Mouse (Mus musculus): ENCODE data around the gene Hpse.

Gene Hpse

DNA sequence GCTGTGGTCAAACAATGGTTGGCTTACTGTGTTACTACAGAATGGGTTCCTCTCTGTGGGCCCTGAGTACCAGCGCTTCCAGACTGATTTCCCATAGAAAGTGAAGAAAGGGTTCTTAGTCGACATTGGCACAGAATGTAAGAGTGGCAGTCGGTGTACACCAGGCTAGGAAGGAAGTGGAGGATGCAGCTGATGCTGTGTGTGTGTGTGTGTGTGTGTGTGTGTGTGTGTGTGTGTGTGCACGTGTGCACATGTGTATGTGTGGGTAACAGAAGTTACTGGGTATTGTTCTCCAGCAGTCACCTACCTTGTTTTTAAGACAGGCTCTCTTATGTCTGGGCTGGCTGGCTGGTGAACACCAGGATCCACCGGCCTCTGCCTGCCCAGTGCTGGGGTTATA, 77.2 kb downstream of the Hpse start:
- no peak for DNase-seq (ENCODE audit: low read depth, low spot score)

DNA sequence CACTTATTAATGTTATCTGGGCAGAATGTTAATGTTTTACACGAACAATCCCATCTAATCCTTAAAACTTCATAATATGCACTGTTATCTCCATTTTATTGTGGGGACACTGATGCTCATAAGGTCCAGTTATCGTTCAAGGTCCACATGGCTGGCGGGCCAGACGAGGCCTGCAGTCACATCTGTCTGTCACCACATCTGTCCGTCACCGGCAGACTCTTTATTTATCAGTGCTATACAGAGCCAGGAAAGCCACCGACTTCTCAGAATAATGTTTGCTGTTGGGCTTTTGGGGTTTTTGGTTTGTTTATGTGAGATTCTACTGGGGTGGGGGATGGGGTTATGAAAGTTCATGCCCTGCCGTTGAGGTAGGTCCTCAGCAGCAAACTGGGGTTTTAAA, 81.0 kb downstream of the Hpse start:
- no peak for DNase-seq (ENCODE audit: low read depth, low spot score)

DNA sequence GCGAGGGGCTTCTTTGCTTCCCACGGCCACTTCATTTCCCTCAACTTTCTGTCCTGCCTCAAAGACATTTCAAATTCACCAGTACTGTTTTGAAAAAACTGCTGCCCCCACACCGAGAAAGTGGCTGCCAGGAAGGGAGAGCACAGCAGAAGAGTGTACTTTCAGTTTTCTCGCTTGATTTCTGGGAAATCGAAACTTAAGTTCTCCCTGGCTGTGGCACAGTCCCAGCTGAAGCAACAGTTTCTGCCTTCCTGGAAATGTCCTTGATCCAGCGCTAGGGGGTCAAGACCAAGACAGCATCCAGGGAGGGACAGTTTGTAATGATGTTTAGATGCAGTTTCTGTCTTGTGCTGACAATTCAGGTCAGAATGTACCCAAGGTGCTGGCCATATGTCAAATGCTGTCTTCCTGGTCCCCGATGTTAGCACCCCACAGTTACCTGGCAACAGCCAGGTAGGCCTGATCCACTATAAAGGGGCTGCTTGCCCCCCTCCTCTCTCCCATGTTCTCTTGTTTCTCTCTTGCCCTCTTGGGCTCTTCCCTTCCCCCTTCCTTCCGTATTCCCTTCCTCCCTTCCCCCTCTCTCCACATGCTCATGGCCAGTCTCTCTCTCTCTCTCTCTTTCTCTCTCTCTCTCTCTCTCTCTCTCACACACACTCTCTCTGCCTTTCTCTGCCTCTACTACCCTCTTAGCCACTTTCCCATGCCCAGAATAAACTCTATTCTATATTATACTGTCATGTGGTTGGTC, 82.5 kb downstream of the Hpse start:
- no peak for DNase-seq (ENCODE audit: low read depth, low spot score)

DNA sequence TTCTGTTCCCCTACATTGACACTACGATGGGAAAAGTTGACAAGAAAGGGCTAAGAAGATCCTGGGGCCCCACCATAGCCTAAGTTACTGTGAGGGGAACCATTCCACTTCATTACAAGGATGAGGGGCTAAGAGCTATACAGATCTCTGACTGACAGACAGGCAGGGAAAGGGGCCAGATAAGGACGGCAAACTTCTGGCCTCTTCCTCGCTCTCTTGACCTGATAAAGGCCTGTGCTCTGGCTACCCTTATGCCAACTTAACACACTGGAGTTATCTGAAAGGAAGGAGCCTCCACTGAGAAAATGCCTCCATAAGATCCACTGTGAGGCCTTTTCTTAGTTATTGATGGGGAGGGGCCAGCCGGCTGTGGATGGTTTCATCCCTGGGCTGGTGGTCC, 83.6 kb downstream of the Hpse start:
- DNase-seq (ENCODE audit: low read depth, low spot score), result no peak

DNA sequence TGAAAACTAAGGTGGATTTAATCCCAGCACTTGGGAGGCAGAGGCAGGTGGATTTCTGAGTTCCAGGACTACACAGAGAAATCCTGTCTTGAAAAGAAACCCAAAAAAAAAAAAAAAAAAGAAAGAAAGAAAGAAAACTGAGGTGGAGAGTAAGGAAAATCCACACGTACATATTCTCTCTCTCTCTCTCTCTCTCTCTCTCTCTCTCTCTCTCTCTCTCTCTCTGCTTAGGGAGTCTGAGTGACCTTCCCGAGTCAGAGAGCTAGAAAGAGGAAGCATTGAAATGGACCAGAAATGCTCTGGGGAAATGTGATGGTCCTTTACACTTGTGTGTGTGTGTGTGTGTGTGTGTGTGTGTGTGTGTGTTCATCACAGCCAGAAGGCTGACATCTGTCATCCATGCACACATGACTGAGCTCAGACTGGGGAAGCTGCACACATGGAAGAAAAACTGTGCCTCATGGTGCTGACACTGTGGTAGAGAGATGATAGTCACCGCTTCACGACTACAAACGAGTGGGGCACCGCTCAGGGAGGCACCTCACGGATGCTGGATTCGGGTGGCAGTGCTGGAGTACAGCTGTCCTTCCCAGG, 84.5 kb downstream of the Hpse start:
- DNase-seq (ENCODE audit: low read depth, low spot score), result no peak

DNA sequence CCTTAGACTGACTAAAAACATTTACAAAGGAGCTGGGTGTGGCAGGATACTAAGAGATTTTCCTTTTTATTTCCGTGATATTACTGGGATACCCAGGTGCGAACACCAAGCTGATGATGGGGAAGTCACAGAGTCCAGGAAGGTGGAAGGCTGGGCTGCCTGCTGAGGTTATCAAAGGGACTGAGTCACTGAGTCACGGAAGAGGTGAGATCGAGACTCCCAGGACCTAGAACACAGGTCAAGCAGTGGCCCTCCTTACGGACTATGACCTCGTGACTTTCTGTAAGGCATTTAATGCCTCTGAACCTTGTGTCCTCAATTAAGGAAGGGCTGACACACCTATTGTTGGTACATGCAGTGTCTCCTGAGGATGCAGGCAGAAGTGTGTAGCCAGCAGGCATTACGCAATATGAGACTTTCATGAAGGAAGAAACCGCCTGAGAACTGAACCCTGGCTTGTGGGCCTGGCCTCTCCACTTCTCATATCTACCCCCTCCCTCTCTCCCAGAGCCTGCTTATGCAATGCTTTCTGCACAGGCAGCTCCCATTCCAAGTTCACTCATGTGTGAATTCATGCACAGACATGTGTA, 86.9 kb downstream of the Hpse start:
- no peak for DNase-seq (ENCODE audit: low read depth, low spot score)

All from retina, postnatal 7 days (tissue).